Mouse (Mus musculus) ES-Bruce4 (cell line): ENCODE data around the gene Arid1b.

Source experiments
- CTCF ChIP-seq: IDR thresholded peaks from one replicate; pipeline ENCODE4 v1.8.1; 2011; ENCODE audit warnings: low read depth, low read length
- POLR2A ChIP-seq: IDR thresholded peaks from one replicate; pipeline ENCODE4 v1.8.1; 2011; ENCODE audit warnings: low read length; ENCODE audit not compliant: insufficient read depth

DNA sequence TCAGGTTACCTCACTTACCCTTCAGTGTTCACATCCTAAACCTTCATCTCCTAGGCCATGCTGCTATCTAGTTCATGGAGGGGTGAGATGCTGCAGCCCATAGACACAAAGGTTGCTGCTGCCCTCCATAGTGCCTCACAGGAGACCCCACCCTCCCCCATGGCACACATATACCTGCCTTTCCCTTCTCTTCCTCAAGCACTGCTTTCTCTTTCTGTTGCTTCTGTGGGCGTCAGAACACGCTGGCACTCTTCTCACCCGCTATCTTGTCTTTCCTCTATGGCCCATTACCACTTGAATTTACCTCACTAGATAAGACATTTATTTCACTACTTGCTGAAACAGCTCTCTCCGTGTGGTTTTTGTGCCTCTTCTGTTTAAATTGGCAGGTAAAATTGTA lies 113.4 kb downstream of the Arid1b start:
- TF ChIP-seq CTCF (no peak), POLR2A (no peak)
